Mouse (Mus musculus) skeletal muscle tissue, adult 2 months (tissue): ENCODE results near the gene Stpg4.

ENCODE experiments used
- DNase-seq: peaks from one replicate; pipeline ENCODE4 v3.0.0-alpha.2; 2012; ENCODE audit warnings: low read depth, low spot score

The Stpg4 gene

DNA sequence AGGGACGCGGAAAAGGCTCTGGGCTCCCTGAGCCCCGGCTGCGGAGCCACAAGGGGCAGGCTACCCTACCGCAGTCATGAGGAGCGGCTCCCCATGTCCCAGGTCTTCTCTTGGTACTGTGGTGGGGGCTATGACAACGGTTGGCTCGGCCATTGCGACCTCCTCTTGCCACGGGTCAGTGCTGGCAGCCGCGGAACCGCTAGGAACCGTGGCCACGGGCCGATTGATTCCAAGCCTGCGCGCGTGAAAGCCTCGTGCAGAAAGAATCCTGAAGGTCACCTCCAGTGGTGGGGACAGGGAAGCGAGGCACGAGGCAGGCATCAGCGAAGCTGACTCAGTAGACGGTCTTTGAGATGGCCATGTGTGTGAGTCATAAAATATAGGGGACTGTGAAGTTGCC lies at the start of gene Stpg4:
Stpg4 (minus strand) TSS at position 231 of the 400 bp plus-strand sequence.
- DNase-seq, result no peak

- no peak for DNase-seq
Measured at GRCm38 (mm10) chr17:87475356-87475755, 47.8 kb upstream of the Stpg4 start.

DNA sequence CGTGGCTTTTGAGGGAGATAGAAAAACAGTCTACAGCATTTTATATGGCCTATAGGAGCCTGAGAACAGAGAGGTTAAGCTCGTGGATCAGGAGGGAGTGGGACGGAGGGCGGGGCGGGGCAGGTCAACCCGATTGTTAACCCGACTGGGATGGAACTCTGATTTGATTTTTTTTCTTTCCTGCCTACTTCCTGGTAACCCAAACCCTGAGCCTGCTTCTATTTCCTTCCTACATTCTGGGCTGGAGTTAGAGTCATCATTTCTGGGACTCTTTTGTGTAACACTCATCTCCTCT lies 46.9 kb upstream of the Stpg4 start:
- no peak for DNase-seq

GRCm38 (mm10) chr17:87473736-87474500 lies 46.4 kb upstream of the Stpg4 start:
- peak; percentile 29 for DNase-seq

GRCm38 (mm10) chr17:87473441-87473735 lies 45.8 kb upstream of the Stpg4 start:
- no peak for DNase-seq

GRCm38 (mm10) chr17:87472879-87473278 lies 45.3 kb upstream of the Stpg4 start:
- no peak for DNase-seq

DNA sequence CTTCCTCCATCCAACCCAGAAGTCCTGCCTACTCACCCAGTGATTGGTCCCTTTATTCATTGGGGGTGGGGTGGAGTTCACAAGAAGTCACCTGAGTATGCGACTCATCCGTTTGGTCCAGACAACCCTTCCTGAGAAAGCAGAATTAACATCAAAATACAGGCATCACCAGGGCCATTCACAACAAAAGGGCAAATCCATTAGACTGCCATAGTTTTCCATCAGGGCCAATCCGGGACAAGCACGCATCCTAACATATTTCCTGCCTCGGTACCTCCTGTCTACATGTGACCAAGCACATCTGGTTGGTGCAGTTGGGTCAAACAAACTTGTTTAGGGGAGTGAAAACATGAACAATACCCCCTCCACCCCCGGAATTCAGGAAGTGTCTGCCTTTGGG lies 44.1 kb upstream of the Stpg4 start:
- DNase-seq, result no peak

DNA sequence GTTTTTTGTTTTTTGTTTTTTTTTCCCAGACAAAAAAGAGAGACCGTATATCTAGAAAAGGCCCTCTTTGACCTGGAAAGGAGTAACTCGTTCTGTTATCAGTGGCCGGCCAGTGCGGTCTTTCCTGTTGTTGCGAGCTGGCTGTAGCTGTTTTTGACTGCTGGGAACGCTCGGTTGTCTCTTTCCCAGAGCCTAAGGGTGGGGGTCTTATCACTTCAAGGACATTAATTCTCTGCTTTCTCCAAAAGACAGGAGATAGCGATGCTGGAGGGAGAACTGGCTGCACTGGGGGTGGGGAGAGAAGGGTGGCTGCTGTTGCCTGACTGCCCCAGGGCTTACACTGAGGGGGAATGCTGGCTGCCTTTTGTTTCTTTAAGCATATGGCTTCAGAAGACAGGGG lies 43.3 kb upstream of the Stpg4 start:
- no peak for DNase-seq

DNA sequence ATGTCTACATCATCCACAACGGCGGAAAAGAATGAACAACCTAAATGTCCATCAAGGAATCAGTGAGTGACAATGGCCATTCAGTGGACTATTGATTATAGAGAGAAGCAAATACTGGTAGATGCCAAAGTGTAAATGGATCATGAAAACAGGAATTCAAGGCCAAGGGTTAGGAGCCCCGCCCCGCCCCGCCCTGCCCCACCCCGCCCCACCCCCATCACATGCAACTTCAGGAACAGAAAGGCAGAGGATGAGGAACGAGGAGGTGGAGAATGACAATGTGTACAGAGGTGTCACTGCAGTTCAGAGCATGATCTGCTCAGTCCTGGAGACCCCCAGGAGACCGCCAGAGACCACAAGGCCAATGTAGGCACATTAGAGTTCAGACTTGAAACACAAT lies 42.7 kb upstream of the Stpg4 start:
- no peak for DNase-seq

- no peak for DNase-seq
Measured at GRCm38 (mm10) chr17:87469428-87469827, 41.9 kb upstream of the Stpg4 start.

- no peak for DNase-seq
Measured at GRCm38 (mm10) chr17:87468616-87469015, 41.1 kb upstream of the Stpg4 start.

- no peak for DNase-seq
Measured at GRCm38 (mm10) chr17:87461499-87461896, 34.0 kb upstream of the Stpg4 start.

- DNase-seq, result peak; percentile 90
Measured at GRCm38 (mm10) chr17:87460669-87461498, 33.3 kb upstream of the Stpg4 start.

- DNase-seq, result peak; percentile 75
Measured at GRCm38 (mm10) chr17:87459750-87460668, 32.5 kb upstream of the Stpg4 start.

DNA sequence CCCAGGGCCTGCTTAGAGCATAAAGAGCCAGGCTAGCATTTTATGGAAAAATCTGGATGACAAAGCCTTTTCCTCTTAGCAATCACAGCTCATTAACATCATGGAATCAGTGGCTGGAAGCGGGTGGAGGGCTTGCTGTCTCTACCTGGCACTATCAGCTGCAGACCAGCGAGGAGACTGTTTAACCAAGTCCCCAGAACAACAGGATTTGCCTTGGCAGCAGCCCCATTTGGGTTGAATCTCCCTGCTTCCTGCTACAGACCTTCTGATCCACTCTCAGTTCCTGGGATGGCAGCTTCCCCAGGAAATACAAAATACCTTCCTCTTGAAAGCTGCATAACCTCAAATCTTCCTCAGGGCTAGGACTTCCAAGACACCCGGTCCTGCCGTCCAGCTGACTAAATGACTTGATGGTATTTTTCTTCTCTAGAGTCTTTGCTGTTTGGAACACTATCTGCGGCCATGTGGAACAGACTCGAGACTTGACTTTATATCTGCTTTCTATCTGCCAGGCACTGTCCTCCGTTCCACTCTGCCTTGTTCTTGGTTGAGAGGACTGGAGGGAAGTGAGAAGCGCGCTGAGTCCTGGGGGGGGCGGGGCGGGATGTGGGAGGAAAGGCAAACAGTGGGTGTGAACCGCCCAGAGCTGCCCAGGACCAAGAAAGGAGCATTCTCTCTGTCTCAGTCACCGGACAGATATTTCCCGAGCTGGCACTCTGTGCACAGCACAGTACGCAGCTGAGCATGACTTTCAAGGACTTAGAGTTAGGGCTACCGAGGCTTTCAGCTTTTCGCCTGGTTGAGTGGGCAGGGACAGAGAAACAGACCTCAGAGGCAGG lies 31.6 kb upstream of the Stpg4 start:
- DNase-seq, result peak; percentile 88

DNA sequence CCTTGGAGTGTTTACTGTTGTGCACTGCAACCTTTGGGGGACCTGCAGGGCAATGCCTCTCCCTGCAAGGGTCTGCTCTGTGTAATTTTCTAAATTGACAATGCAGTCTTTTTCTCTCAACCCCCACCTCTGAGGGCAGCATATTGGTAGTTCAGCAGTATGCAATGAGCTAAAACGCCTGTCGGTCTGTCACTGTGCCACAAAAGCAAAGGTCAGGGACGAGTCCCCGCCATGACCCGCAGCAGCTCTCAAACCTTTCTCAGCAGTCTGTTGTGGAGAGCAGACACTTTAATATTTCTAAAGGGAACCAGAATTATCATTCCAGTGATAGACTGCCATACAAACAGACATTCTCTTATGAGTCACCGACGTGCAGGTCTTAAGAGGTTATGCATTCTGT lies 30.4 kb upstream of the Stpg4 start:
- peak; percentile 69 for DNase-seq

- DNase-seq, result no peak
Measured at GRCm38 (mm10) chr17:87454121-87454520, 26.6 kb upstream of the Stpg4 start.

GRCm38 (mm10) chr17:87453336-87453735 lies 25.8 kb upstream of the Stpg4 start:
- DNase-seq, result no peak

DNA sequence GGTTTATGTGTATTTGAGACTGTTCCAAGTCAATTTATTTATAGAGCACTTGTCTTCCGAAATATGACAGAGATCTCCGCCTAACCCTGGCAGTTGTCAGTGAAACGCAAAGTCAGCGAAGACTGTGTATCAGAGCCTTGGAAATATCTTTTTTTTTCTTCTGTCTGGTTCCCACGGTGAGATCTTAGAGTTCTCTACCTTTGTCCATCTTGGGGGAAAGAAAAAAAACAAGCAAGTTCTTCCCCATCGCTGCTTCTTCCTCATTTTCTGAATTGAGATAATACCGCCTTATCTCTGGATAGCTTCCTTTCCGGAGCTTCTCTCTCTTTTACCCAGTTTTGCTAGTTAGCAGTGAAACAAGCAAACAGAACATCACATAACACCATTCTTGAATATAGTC lies 21.3 kb upstream of the Stpg4 start:
- no peak for DNase-seq

- no peak for DNase-seq
Measured at GRCm38 (mm10) chr17:87448339-87448738, 20.8 kb upstream of the Stpg4 start.

DNA sequence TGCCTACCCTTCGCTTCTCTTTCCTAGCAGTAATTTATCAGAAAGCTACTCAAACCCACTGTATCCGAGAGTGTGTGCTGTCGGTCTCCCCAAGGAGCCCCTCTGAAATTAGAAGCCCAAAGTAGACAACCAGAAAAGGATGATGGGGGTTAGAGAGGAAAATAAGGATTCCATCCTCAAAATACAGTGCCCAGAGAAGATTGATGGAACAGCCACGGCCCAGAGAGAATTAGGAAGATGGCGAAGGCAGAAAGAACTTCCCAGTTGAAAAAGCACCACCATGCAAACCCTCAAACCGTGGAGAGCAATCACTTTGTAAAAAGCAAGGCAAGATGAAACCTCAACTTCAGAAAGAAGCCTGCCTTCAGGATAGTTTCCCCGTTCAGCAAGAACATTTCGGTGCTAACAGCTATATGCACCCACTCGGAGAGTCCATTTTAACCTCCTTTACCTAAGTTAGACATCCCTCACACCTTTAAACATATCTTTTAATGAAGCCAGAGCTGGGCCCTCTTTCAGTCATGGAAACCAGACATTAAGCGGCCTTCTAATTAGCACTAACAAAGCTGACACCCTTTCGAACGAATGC lies 20.2 kb upstream of the Stpg4 start:
- no peak for DNase-seq
